Mouse (Mus musculus) lung, postnatal 0 days (tissue): ENCODE results near the gene Rinl. TPM values are rescaled to one million over a fixed set of nuclear protein-coding genes. Genes with fewer than 3 reads are reported as not detected.

Experiments
- ATAC-seq: fragments of 200-750 bp; cut with Nextera tagmentation; 2 replicates; pipeline ENCODE4 v1.8.0; 2017; ENCODE audit warnings: moderate library complexity
- DNase-seq: peaks from one replicate; pipeline ENCODE4 v3.0.0-alpha.2; 2016; ENCODE audit warnings: low spot score
- H3K27ac ChIP-seq: fragments of 300-500 bp; sonication (generic); 2 replicates; pipeline ENCODE4 v1.5.1; 2014; ENCODE audit warnings: antibody characterized with exemption, mild to moderate bottlenecking, low read length, mixed read lengths
- H3K27me3 ChIP-seq: fragments of 300-500 bp; sonication (generic); replicated peaks from 2 replicates; pipeline ENCODE4 v1.6.1; 2014; ENCODE audit warnings: low read length, mixed read lengths; ENCODE audit not compliant: insufficient read depth
- H3K36me3 ChIP-seq: fragments of 300-500 bp; sonication (generic); 2 replicates; pipeline ENCODE4 v1.6.1; 2014; ENCODE audit warnings: low read length, mixed read lengths; ENCODE audit not compliant: insufficient read depth
- H3K4me1 ChIP-seq: fragments of 300-500 bp; sonication (generic); 2 replicates; pipeline ENCODE4 v1.6.1; 2014; ENCODE audit warnings: antibody characterized with exemption, low read depth, low read length, mixed read lengths; ENCODE audit not compliant: insufficient read depth
- H3K4me2 ChIP-seq: fragments of 300-500 bp; sonication (generic); replicated peaks from 2 replicates; pipeline ENCODE4 v1.6.1; 2014; ENCODE audit warnings: low read depth, mild to moderate bottlenecking, low read length, moderate library complexity, mixed read lengths
- H3K4me3 ChIP-seq: fragments of 300-500 bp; sonication (generic); 2 replicates; pipeline ENCODE4 v1.5.1; 2014; ENCODE audit warnings: low read depth, low read length
- H3K9ac ChIP-seq: fragments of 300-500 bp; sonication (generic); replicated peaks from 2 replicates; pipeline ENCODE4 v1.6.1; 2014; ENCODE audit warnings: low read depth, mild to moderate bottlenecking
- H3K9me3 ChIP-seq: fragments of 300-500 bp; sonication (generic); 2 replicates; pipeline ENCODE4 v1.6.1; 2016; ENCODE audit warnings: low read length, mixed read lengths
- CTCF ChIP-seq: IDR thresholded peaks from 2 replicates; pipeline ENCODE4 v1.5.1; 2016; ENCODE audit warnings: antibody characterized with exemption, mild to moderate bottlenecking
- EP300 ChIP-seq: IDR thresholded peaks from 2 replicates; pipeline ENCODE4 v1.6.1; 2016; ENCODE audit warnings: antibody characterized with exemption, mild to moderate bottlenecking, control low read depth
- WGBS: fragments of 180-500 bp; shearing (Covaris S2); extraction: QIAGEN DNeasy Blood & Tissue Kit; methylation state at CpG from one replicate; pipeline ENCODE4 v1.1.7; 2014; 5-methylcytosine and 5-hydroxymethylcytosine counted together
- polyA plus RNA-seq: library from polyadenylated mRNA; unstranded; fragments of >200 nt; fragmentation: Nextera tagmentation; extraction: Ambion mirVana; gene quantifications from 2 replicates; pipeline ENCODE4 v1.2.1, GENCODE M21; 2015

Rinl gene
- polyA plus RNA-seq, result 10.2 and 12.9 TPM in 2 replicates

DNA sequence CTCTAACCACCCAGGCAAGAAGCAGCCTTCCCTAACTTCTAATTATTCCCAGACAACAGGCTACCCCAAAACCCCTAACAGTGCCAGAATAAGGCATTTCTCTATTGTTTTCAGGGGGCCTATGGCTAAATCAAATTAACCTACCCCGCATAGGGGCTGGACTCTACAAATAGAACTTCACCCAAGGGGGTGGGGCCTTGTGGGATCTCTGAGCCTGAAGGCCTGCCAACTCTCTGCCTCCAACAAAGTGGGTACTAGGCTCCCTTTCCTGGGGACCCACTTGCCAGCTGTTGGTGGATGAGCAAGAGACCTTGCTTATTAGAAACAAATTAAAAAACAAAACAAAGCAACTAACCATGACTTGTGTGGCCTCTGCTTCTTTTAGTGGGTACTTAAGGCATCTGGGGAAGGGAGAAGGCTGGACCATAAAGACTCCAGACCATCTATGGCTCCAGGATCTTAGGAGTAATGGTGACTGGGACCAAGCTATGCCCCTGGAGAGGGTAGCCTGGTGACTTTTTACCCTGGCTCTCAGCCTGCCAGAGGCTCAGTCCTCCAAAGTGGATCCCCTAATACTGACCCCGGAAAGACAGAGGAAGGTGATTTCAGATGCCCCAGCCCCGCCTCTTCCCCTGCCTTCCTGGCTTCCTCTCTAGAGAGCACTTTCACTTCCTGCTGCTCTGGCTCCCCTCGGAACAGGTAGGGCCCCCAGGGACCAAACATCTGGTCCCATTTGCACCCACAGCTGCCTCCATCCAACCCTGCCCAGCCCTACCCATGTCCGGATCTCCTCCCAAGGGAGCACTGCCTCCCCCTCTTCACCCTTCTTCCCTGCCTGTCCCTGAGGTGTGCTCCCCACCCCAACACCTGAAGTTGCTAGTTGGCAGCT is at the start of gene Rinl:
Gene Rinl, plus strand, starts transcription at position 663 of the 889 bp plus-strand sequence.
- 60% methylated on average over 5 of the region's 5 CpGs for WGBS
- ATAC-seq (no peak), DNase-seq (no peak)
- 0 out of 2 replicates have a peak within 1 kb of the TSS, but pooled peaks have one; percentile 3 for H3K4me2 ChIP-seq
- H3K4me3 ChIP-seq, result no peak within 1 kb of the TSS
- peaks cover 5% of the 10 kb centered on the region for H3K36me3 ChIP-seq
- H3K27ac ChIP-seq, result no peak within 1 kb of the TSS
- no peak for TF ChIP-seq EP300
- TF ChIP-seq CTCF, result no peak
- no peaks in the 10 kb centered on the region for H3K4me1 ChIP-seq
- no peaks in the 10 kb centered on the region for H3K9me3 ChIP-seq
- H3K9ac ChIP-seq, result no peak within 1 kb of the TSS
- H3K27me3 ChIP-seq, result no peaks in the 10 kb centered on the region

DNA sequence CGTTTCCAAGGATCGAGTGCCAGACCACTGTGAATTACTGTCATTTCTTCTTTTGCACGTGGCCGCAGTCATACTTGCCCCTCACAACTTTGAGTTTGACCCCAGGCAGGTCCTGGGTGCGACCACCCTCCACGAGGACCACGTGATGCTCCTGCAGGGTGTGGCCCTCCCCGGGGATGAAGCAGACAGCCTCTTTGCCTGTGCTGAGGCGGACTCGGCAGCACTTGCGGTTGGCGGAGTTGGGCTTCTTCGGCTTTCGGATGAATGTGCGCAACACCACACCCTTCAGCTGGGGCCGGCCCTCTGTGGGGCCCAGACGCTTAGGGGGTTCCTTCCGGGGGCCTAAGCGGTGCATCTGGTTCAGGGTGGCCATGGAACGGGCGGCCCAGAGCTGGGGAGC is 48.9 kb upstream of the Rinl start:
- no peak for ATAC-seq

DNA sequence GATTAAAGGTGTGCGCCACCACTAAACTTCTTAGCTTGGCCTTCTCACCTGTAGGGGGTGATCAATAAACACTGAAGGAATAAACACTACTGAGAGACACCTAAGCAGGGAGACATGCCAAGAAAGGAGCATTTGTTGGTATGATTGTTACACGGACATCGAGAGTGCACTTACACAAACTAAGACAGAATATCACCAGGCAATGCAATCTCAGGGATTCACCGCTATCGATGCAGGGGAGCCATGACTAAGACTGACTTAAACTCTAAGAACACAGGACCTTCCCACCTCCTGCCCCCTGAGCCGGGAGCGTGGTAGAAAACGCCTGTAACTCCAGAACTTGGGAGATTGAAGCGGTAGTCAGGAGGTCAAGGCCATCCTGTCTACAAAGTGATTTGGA is 47.8 kb upstream of the Rinl start:
- Histone ChIP-seq H3K27ac (peak overlapping the region; percentile 86; the same call in 1 of the 2 replicates), H3K4me3 (peak overlapping the region; percentile 87), H3K9me3 (no peaks in the 10 kb centered on the region), H3K4me2 (peak overlapping the region; percentile 77), H3K36me3 (no peaks in the 10 kb centered on the region; the same call in 1 of the 2 replicates), H3K27me3 (no peaks in the 10 kb centered on the region), H3K4me1 (peaks cover 4% of the 10 kb centered on the region), H3K9ac (peak overlapping the region; percentile 78)
- 31% methylated on average over 9 of the region's 9 CpGs for WGBS
- TF ChIP-seq CTCF, result no peak
- TF ChIP-seq EP300, result no peak
- ATAC-seq (no peak), DNase-seq (no peak)

More for the DNA sequence above, 48.9 kb upstream of the Rinl start:
- H3K9me3 ChIP-seq, result no peaks in the 10 kb centered on the region
- TF ChIP-seq CTCF (no peak), EP300 (no peak)
- no peak for DNase-seq
- WGBS, result 95% methylated on average over 21 of the region's 21 CpGs
- H3K4me1 ChIP-seq, result peaks cover 4% of the 10 kb centered on the region
- H3K27ac ChIP-seq, result no peak overlapping the region
- H3K9ac ChIP-seq, result no peak overlapping the region
- H3K27me3 ChIP-seq, result no peaks in the 10 kb centered on the region
- no peaks in the 10 kb centered on the region; the same call in 1 of the 2 replicates for H3K36me3 ChIP-seq
- H3K4me2 ChIP-seq, result no peak overlapping the region
- H3K4me3 ChIP-seq, result no peak overlapping the region

DNA sequence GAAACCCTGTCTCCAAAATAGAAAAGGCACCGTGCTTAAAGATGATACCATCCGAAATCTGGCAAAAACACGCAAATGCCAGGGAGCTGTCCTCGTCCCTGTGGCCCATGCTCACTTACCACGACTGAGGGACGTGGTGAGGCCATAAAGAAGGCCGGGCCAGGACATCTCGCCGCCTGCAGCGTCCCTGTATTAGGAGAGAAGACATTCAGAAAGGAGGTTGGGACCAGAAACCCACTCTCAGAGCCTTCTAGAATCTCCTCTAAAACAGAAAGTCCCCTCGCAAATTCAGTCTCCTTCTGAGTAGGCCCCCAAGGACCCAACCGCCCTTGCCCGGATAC is 47.4 kb upstream of the Rinl start:
- WGBS, result 2% methylated on average over 13 of the region's 13 CpGs
- DNase-seq, result peak; percentile 8
- H3K9me3 ChIP-seq, result no peaks in the 10 kb centered on the region
- H3K27ac ChIP-seq, result peak overlapping the region; percentile 86
- peak overlapping the region; percentile 78 for H3K9ac ChIP-seq
- peak; percentile 10 for ATAC-seq
- peak overlapping the region; percentile 77 for H3K4me2 ChIP-seq
- peak overlapping the region; percentile 87 for H3K4me3 ChIP-seq
- peaks cover 4% of the 10 kb centered on the region for H3K4me1 ChIP-seq
- H3K36me3 ChIP-seq, result no peaks in the 10 kb centered on the region; the same call in 1 of the 2 replicates
- no peak for TF ChIP-seq CTCF
- TF ChIP-seq EP300, result no peak
- H3K27me3 ChIP-seq, result no peaks in the 10 kb centered on the region

DNA sequence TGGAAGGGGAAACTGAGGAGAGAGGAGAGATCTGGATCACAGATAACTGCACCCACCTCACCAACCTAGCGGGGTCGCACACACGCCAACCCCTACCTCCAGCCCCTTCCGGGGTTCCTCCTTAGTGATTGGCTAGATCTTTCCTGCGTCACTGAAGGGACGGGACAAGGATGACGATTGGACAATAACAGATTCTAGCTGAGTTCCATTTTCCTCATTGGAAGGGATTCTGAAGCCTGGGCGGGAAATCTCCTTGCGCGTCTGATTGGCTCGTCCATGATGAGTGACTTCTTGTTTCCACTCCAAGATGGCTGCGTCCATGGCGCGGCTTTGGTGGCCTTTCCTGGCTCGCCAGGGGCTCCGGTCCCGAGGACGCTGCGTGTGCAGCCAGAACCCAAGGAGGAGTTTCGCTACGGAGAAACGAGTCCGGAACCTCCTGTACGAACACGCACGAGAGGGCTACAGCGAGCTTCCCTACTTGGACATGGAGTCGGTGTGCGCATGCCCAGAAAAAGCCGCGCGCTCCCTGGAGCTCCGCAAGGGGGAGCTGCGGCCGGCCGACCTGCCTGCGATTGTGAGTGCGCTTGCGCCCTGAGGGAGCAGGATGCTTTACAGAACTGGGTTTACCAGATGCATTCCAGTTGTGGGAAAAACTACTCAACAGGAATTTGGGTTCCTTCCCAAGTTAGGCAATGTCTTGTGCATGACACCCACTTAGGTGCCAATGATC is 46.9 kb upstream of the Rinl start, which contains the start of the genes Mrps12 and Sars2:
Gene Mrps12, minus strand, starts transcription at position 112 of the 730 bp plus-strand sequence.
Gene Sars2, plus strand, starts transcription at position 284 of the 730 bp plus-strand sequence.
- H3K4me3 ChIP-seq, result peak within 1 kb of the TSS; percentile 87
- ATAC-seq, result peak; percentile 97
- no peaks in the 10 kb centered on the region; the same call in 1 of the 2 replicates for H3K36me3 ChIP-seq
- peak within 1 kb of the TSS; percentile 86 for H3K27ac ChIP-seq
- H3K27me3 ChIP-seq, result no peaks in the 10 kb centered on the region
- H3K4me2 ChIP-seq, result peak within 1 kb of the TSS; percentile 77
- no peaks in the 10 kb centered on the region for H3K9me3 ChIP-seq
- WGBS, result under 1% methylated on average over 39 of the region's 39 CpGs
- H3K9ac ChIP-seq, result peak within 1 kb of the TSS; percentile 78
- peaks cover 4% of the 10 kb centered on the region for H3K4me1 ChIP-seq
- peak; percentile 96 for TF ChIP-seq CTCF
- TF ChIP-seq EP300, result peak; percentile 50; the same call in 1 of the 2 replicates
- peak; percentile 100 for DNase-seq

DNA sequence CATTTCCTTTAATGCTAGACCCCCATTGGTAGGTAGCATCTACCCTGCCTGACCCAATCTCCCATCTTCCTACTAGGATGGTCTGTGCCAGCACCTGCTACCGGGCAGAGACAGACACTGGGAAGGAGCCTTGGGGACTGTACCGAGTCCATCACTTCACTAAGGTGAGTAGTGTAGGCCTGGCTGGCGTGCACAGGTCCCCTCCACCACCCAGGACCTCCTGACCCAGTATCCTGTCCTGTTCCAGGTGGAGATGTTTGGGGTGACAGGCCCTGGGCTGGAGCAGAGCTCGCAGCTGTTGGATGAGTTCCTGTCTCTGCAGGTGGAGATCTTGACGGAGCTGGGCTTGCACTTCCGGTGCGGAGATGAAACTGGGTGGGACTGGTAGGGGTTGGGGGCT is 38.8 kb upstream of the Rinl start:
- Histone ChIP-seq H3K4me1 (no peaks in the 10 kb centered on the region), H3K27ac (no peak overlapping the region), H3K9me3 (no peaks in the 10 kb centered on the region), H3K9ac (no peak overlapping the region), H3K27me3 (no peaks in the 10 kb centered on the region), H3K4me3 (no peak overlapping the region), H3K36me3 (no peaks in the 10 kb centered on the region), H3K4me2 (no peak overlapping the region)
- ATAC-seq (no peak), DNase-seq (no peak)
- TF ChIP-seq EP300 (no peak), CTCF (no peak)
- 91% methylated on average over 7 of the region's 7 CpGs for WGBS
